Mouse (Mus musculus) liver, embryonic 14.5 days (tissue): ENCODE results near the gene Fmnl2. TPM values are rescaled to one million over a fixed set of nuclear protein-coding genes. Genes with fewer than 3 reads are reported as not detected.

Experiments
- ATAC-seq: fragments of 200-750 bp; cut with Nextera tagmentation; 2 replicates; pipeline ENCODE4 v1.8.0; 2017; ENCODE audit warnings: moderate number of reproducible peaks, mild to moderate bottlenecking, moderate library complexity; ENCODE audit not compliant: insufficient read depth
- DNase-seq, 3 experiments: peaks; one replicate each; pipeline ENCODE4 v3.0.0-alpha.2; 2012 to 2013; ENCODE audit warnings: low read depth in 3 of 3, low spot score in 3 of 3
- H3K27ac ChIP-seq: fragments of 300-500 bp; sonication (generic); 2 replicates; pipeline ENCODE4 v1.5.1; 2014; ENCODE audit warnings: moderate library complexity, mild to moderate bottlenecking, control low read depth, inconsistent platforms
- H3K27me3 ChIP-seq: fragments of 300-500 bp; sonication (generic); 2 replicates; pipeline ENCODE4 v1.6.1; 2014; ENCODE audit warnings: mild to moderate bottlenecking, low read length, moderate library complexity; ENCODE audit not compliant: control insufficient read depth, insufficient read depth
- H3K36me3 ChIP-seq: fragments of 300-500 bp; sonication (generic); replicated peaks from 2 replicates; pipeline ENCODE4 v1.6.1; 2014; ENCODE audit warnings: low read depth; ENCODE audit not compliant: control insufficient read depth, insufficient read depth
- H3K4me1 ChIP-seq, 2 experiments: fragments of 200-500 bp in 1 of 2; fragments of 300-500 bp in 1 of 2; sonication (generic) in 1 of 2; replicated peaks; 2 replicates each; pipeline ENCODE4 v1.6.1; 2012 to 2014; ENCODE audit warnings: antibody characterized with exemption in 1 of 2, inconsistent platforms in 1 of 2, low read length in 1 of 2; ENCODE audit not compliant: control insufficient read depth in 2 of 2, insufficient read depth in 2 of 2
- H3K4me2 ChIP-seq: fragments of 300-500 bp; sonication (generic); 2 replicates; pipeline ENCODE4 v1.6.1; 2014; ENCODE audit warnings: low read depth, mild to moderate bottlenecking, control low read depth, moderate library complexity
- H3K4me3 ChIP-seq, 2 experiments: fragments of 200-500 bp in 1 of 2; fragments of 300-500 bp in 1 of 2; sonication (generic) in 1 of 2; 2 replicates each; pipeline ENCODE4 v1.5.1; 2012 to 2014; ENCODE audit warnings: low read depth in 2 of 2, low read length in 2 of 2, mild to moderate bottlenecking in 2 of 2, control low read depth in 1 of 2, inconsistent platforms in 1 of 2, moderate library complexity in 1 of 2; ENCODE audit not compliant: insufficient read depth in 1 of 2
- H3K9ac ChIP-seq: fragments of 300-500 bp; sonication (generic); replicated peaks from 2 replicates; pipeline ENCODE4 v1.6.1; 2014; ENCODE audit warnings: mild to moderate bottlenecking, control low read depth, moderate library complexity
- H3K9me3 ChIP-seq: fragments of 300-500 bp; sonication (generic); 2 replicates; pipeline ENCODE4 v1.6.1; 2016; ENCODE audit warnings: low read length, mixed read lengths; ENCODE audit not compliant: control insufficient read depth
- CTCF ChIP-seq: IDR thresholded peaks from 2 replicates; pipeline ENCODE4 v1.5.1; 2016; ENCODE audit warnings: antibody characterized with exemption, low read depth, control low read depth
- EP300 ChIP-seq: IDR thresholded peaks from 2 replicates; pipeline ENCODE4 v1.6.1; 2016; ENCODE audit warnings: antibody characterized with exemption, low read depth
- WGBS: fragments of 180-500 bp; shearing (Covaris S2); extraction: QIAGEN DNeasy Blood & Tissue Kit; methylation state at CpG from one replicate; pipeline ENCODE4 v1.1.7; 2014; ENCODE audit not compliant: insufficient replicate concordance; 5-methylcytosine and 5-hydroxymethylcytosine counted together
- polyA plus RNA-seq, 2 experiments: library from polyadenylated mRNA; depleted of rRNA in 1 of 2; stranded (reverse) in 1 of 2; unstranded in 1 of 2; fragments of >200 nt; fragmentation: Nextera tagmentation in 1 of 2; extraction: Ambion mirVana in 1 of 2; gene quantifications; 2 replicates each; pipeline versions ENCODE4 v1.2.1 to v1.2.3; 2012 to 2014

Fmnl2 gene
- polyA plus RNA-seq, 2 experiments, result 0.39 to 0.79 TPM

DNA sequence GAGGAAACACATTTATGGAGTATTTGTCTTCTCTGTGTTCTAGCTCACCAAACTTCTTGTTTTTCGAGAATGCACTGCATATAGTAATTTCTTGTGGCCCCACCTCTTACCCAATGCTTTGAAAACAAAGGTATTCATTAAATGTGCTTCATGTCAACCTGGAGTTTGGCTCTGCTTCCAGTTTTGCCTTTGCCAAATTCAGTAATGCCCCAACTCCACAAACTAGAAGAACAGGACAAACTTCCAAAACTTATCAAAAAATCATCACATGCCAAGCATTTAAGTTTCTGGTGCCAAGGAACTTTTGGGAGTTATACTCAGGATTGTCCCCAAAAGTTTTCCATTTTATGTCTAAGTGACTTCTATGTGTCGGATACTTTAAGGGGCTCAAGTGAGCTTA, 35.4 kb upstream of the Fmnl2 start:
- Histone ChIP-seq H3K27me3 (no peaks in the 10 kb centered on the region), H3K27ac (no peak overlapping the region), H3K9me3 (no peaks in the 10 kb centered on the region), H3K9ac (no peak overlapping the region), H3K4me1 (no peaks in the 10 kb centered on the region), H3K36me3 (no peaks in the 10 kb centered on the region), H3K4me3 (no peak overlapping the region), H3K4me2 (no peak overlapping the region)
- DNase-seq, result no peak
- no peak for TF ChIP-seq CTCF
- no peak for TF ChIP-seq EP300
- no peak for ATAC-seq
- WGBS, result 51% methylated on average over 2 of the region's 2 CpGs

DNA sequence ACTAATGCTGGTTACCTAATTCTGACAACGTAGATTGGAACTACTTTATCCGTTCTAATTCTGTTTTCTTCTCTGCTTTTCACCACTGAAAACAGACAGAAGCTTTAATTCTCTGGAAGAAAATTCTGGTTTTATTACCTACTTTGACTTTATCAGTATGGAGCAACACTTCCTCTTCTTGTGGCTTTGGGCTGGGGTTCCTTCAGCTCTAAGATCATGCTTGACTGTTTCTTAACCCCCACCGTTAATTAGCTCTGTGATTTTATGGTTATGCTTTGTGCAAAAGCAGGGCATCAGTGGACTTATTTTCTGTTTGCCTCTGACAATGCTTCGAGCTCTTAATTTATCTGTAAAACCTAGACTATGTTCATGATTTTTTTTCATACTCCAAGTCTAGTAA, 29.6 kb upstream of the Fmnl2 start:
- H3K4me2 ChIP-seq, result no peak overlapping the region
- H3K4me1 ChIP-seq, result no peaks in the 10 kb centered on the region
- H3K4me3 ChIP-seq, result no peak overlapping the region
- TF ChIP-seq CTCF, result no peak
- TF ChIP-seq EP300, result no peak
- no peak for DNase-seq
- H3K27ac ChIP-seq, result no peak overlapping the region
- no peak for ATAC-seq
- H3K9ac ChIP-seq, result no peak overlapping the region
- no peaks in the 10 kb centered on the region for H3K36me3 ChIP-seq
- WGBS, result 18% methylated on average over 4 of the region's 4 CpGs
- no peaks in the 10 kb centered on the region for H3K27me3 ChIP-seq
- H3K9me3 ChIP-seq, result no peaks in the 10 kb centered on the region

DNA sequence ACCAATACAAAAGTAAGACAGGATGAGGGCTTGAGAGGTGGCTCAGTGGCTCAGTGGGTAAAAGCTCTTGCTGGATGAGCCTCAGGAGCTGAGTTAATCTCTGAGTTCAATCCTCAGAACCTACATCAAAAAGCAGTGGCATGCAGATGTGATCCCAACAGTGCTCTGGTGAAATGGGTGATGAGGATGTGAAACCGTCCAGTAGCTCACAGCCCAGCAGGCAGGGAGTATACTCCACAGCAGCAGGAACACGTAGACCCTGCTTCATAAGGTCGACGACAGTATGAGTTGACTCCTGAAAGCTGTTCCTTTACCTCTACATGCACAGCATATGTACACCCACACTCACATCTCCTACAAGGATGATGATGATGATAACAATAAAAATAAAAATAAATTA, 27.1 kb upstream of the Fmnl2 start:
- Histone ChIP-seq H3K9me3 (no peaks in the 10 kb centered on the region), H3K27me3 (no peaks in the 10 kb centered on the region), H3K4me3 (no peak overlapping the region), H3K27ac (no peak overlapping the region), H3K4me2 (no peak overlapping the region), H3K9ac (no peak overlapping the region), H3K36me3 (no peaks in the 10 kb centered on the region), H3K4me1 (no peaks in the 10 kb centered on the region)
- TF ChIP-seq EP300 (no peak), CTCF (no peak)
- DNase-seq (no peak), ATAC-seq (no peak)
- WGBS, result 81% methylated on average over 4 of the region's 4 CpGs

DNA sequence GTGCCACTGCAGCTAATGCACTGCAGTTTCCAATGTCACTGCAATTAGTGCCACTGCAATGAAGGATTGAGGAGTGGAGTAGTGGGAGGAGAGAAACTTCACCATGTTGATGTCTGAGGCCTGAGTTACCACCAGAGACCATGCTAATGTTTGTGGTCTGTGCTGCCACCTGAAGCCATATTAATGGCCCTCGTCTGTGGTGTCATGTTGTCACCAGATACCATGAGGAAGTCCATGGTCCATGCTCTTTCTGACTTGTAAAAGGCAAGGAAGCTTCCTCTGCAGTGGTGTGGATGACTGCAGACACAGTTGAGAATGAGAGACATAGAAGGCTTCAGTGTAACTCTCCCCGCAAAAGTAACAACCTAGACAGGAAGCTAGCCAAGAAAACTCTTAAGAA, 26.1 kb upstream of the Fmnl2 start:
- H3K4me3 ChIP-seq, result no peak overlapping the region
- ATAC-seq, result no peak
- 47% methylated on average over 2 of the region's 2 CpGs for WGBS

DNA sequence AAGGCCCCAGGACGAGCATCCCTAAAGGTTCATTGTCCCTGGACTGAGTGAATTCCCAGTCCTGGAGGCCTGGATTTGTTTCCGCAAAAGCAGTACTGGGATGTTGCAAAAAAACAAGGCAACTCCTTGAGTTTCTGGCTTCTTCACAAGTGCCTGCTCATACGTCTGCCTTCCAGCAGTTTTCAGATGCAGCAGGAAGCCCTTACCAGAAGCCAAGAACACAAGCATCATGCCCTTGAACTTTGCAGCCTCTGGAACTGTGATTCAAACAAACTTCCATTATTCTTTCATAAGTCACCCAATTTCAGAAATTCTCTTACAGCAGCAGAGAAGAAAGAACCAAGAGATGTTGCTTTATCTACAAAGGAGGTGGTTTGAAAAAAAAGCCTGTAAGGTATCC, 21.9 kb upstream of the Fmnl2 start:
- Histone ChIP-seq H3K9me3 (no peaks in the 10 kb centered on the region), H3K27me3 (no peaks in the 10 kb centered on the region), H3K36me3 (no peaks in the 10 kb centered on the region), H3K9ac (no peak overlapping the region), H3K27ac (no peak overlapping the region), H3K4me2 (no peak overlapping the region), H3K4me1 (no peaks in the 10 kb centered on the region), H3K4me3 (no peak overlapping the region)
- ATAC-seq, result no peak
- TF ChIP-seq CTCF (no peak), EP300 (no peak)
- DNase-seq, result no peak
- 62% methylated on average over 3 of the region's 3 CpGs for WGBS

More for the DNA sequence above, 26.1 kb upstream of the Fmnl2 start:
- no peak overlapping the region for H3K27ac ChIP-seq
- no peaks in the 10 kb centered on the region for H3K27me3 ChIP-seq
- no peak overlapping the region for H3K4me2 ChIP-seq
- no peaks in the 10 kb centered on the region for H3K9me3 ChIP-seq
- no peak for DNase-seq
- TF ChIP-seq EP300 (no peak), CTCF (no peak)
- no peak overlapping the region for H3K9ac ChIP-seq
- no peaks in the 10 kb centered on the region for H3K4me1 ChIP-seq
- H3K36me3 ChIP-seq, result no peaks in the 10 kb centered on the region
